Mouse (Mus musculus) embryonic fibroblast, embryonic 13.5 days (primary cell): Measurements from ENCODE around the gene Thbs3.
A peak's percentile ranks its signal among the peaks of the same experiment; 100 is the strongest.

Experiments used
- CTCF ChIP-seq: IDR thresholded peaks from 2 replicates; pipeline ENCODE4 v1.5.1; 2011; ENCODE audit warnings: mild to moderate bottlenecking, control low read depth, low read length, moderate library complexity, borderline replicate concordance; ENCODE audit not compliant: insufficient read depth
- POLR2A ChIP-seq: IDR thresholded peaks from 2 replicates; pipeline ENCODE4 v1.6.1; 2011; ENCODE audit warnings: low read depth, mild to moderate bottlenecking, control low read depth, low read length, moderate library complexity

DNA sequence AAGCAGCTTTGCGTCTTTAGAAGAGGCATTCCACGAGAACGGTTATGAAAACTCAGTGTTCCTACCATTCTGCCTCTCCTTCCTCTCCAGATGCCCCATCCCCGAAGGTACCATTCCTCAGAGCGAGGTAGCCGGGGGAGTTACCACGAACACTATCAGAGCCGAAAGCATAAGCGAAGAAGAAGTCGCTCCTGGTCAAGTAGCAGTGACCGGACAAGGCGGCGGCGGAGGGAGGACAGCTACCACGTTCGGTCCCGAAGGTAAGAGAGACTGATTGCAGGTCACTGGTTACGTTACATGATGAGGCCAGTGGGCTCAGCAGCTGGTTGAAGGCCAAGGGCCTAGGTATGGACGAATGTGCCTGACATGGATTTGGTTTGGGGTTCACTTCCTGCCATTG, 48.0 kb upstream of the Thbs3 start:
- TF ChIP-seq POLR2A (0 out of 2 replicates have a peak, but pooled peaks have one; percentile 16), CTCF (no peak)
